Comparison of ENCODE assay signal across 8 mouse cellular contexts in genomic region chr11:90183361-90183760, GRCm38 (mm10). TPM values are rescaled to one million over a fixed set of nuclear protein-coding genes. Genes with fewer than 3 reads are reported as not detected.
A peak's percentile ranks its signal among the peaks of the same experiment; 100 is the strongest.
DNase-seq lines count a peak whose midpoint lies in the region; ATAC-seq and TF ChIP-seq lines count a peak whose summit lies in the region.

No protein-coding gene starts in this region.

- H3K9ac ChIP-seq in hindbrain, postnatal 0 days (replicated peaks; ENCODE audit: low read length): no peak overlapping the region
- H3K9ac ChIP-seq in neural tube, embryonic 15.5 days (replicated peaks): no peak overlapping the region

- H3K9me3 ChIP-seq in hindbrain, postnatal 0 days (ENCODE audit: low read length): no peaks in the 10 kb centered on the region
- no peaks in the 10 kb centered on the region for H3K9me3 ChIP-seq in hindbrain, embryonic 10.5 days
- no peaks in the 10 kb centered on the region for H3K9me3 ChIP-seq in neural tube, embryonic 15.5 days (replicated peaks)

- 20% methylated on average over 2 of the region's 2 CpGs for WGBS in hindbrain, postnatal 0 days
- WGBS in hindbrain, embryonic 10.5 days: 37% methylated on average over 2 of the region's 2 CpGs
- WGBS in neural tube, embryonic 15.5 days: 16% methylated on average over 2 of the region's 2 CpGs

- H3K4me1 ChIP-seq in hindbrain, postnatal 0 days (ENCODE audit: insufficient read depth, low read length): no peaks in the 10 kb centered on the region
- no peaks in the 10 kb centered on the region for H3K4me1 ChIP-seq in hindbrain, embryonic 10.5 days (replicated peaks)
- peaks cover 3% of the 10 kb centered on the region; the same call in 1 of the 2 replicates for H3K4me1 ChIP-seq in neural tube, embryonic 15.5 days

- H3K36me3 ChIP-seq in hindbrain, postnatal 0 days (ENCODE audit: insufficient read depth, low read length): no peaks in the 10 kb centered on the region
- no peaks in the 10 kb centered on the region for H3K36me3 ChIP-seq in hindbrain, embryonic 10.5 days
- H3K36me3 ChIP-seq in neural tube, embryonic 15.5 days: no peaks in the 10 kb centered on the region

- no peak overlapping the region for H3K27ac ChIP-seq in hindbrain, postnatal 0 days
- H3K27ac ChIP-seq in hindbrain, embryonic 10.5 days: no peak overlapping the region
- no peak overlapping the region for H3K27ac ChIP-seq in neural tube, embryonic 15.5 days (replicated peaks)

- H3K4me3 ChIP-seq in hindbrain, postnatal 0 days (ENCODE audit: low read length): no peak overlapping the region
- H3K4me3 ChIP-seq in hindbrain, embryonic 10.5 days: no peak overlapping the region
- no peak overlapping the region for H3K4me3 ChIP-seq in neural tube, embryonic 15.5 days (replicated peaks)

- DNase-seq in hindbrain, postnatal 0 days (ENCODE audit: low spot score): peak; percentile 88
- no peak for DNase-seq in hindbrain, embryonic 10.5 days (ENCODE audit: low spot score)
- peak; percentile 14 for DNase-seq in urinary bladder, postnatal 25 days (ENCODE audit: low spot score)
- no peak for DNase-seq in urinary bladder, adult 2 months (ENCODE audit: low spot score)
- peak; percentile 26 for DNase-seq in embryo, embryonic 11.5 days (ENCODE audit: low read depth, low spot score)
- DNase-seq in T-cell, adult 2 months (ENCODE audit: low spot score): no peak

- ATAC-seq in hindbrain, postnatal 0 days: no peak
- peak; percentile 84 for ATAC-seq in megakaryocyte progenitor cell, adult 5-6 weeks (replicated peaks; ENCODE audit: poor library complexity)
- ATAC-seq in neural tube, embryonic 15.5 days (ENCODE audit: low FRiP score): no peak

- H3K27me3 ChIP-seq in hindbrain, postnatal 0 days (ENCODE audit: insufficient read depth, low read length): no peaks in the 10 kb centered on the region
- H3K27me3 ChIP-seq in hindbrain, embryonic 10.5 days (ENCODE audit: insufficient read depth, poor library complexity, severe bottlenecking): no peaks in the 10 kb centered on the region
- no peaks in the 10 kb centered on the region for H3K27me3 ChIP-seq in neural tube, embryonic 15.5 days (replicated peaks)

- TF ChIP-seq CTCF in hindbrain, postnatal 0 days (IDR thresholded peaks at IDR 0.05; ENCODE audit: low read depth): peak; percentile 69

- no peak overlapping the region for H3K4me2 ChIP-seq in hindbrain, postnatal 0 days (ENCODE audit: low read depth, low read length)
- no peak overlapping the region for H3K4me2 ChIP-seq in neural tube, embryonic 15.5 days

RNA-seq across cellular contexts. Expression of gene Gm45716, which starts 4.1 kb away (rescaled TPM):
- 5.6 and 13.5 TPM in 2 replicates for total RNA-seq in hindbrain, postnatal 0 days (2014; rRNA removed)
- polyA plus RNA-seq in hindbrain, postnatal 0 days (2015; fragmentation: Nextera tagmentation; extraction: Ambion mirVana): 22.2 and 22.9 TPM in 2 replicates
- 15.6 and 19.0 TPM in 2 replicates for polyA plus RNA-seq in hindbrain, embryonic 10.5 days (2016; fragmentation: Nextera tagmentation; extraction: Ambion mirVana)
- polyA plus RNA-seq in urinary bladder, adult 2 months (2012; rRNA removed): 2.4 and 3.5 TPM in 2 replicates
- total RNA-seq in megakaryocyte progenitor cell, adult 5-6 weeks (2015): 4.5 and 5.7 TPM in 2 replicates
- total RNA-seq in megakaryocyte progenitor cell, adult 5-6 weeks (2017): 7.0 and 12.2 TPM in 2 replicates
- polyA plus RNA-seq in neural tube, embryonic 15.5 days (2015; fragmentation: Nextera tagmentation; extraction: Ambion mirVana): 16.9 and 19.2 TPM in 2 replicates

Comparison
In these comparisons a context has a peak if more than half of its experiments do, and no peak if none do; other contexts are left out.
1. DNase-seq: peak in hindbrain, postnatal 0 days (single experiment), urinary bladder, postnatal 25 days (single experiment) and embryo, embryonic 11.5 days (single experiment); none in hindbrain, embryonic 10.5 days (single experiment), urinary bladder, adult 2 months (single experiment) and T-cell, adult 2 months (single experiment).